Mouse (Mus musculus) thymus, postnatal 25 days (tissue): ENCODE measurements around the gene Pilra.
"Not testable (repeated sequence)": the region's sequence is repeated elsewhere in the genome, so short reads cannot be mapped to it uniquely, and the experiment has no call there.

Experiments used
- DNase-seq: peaks from one replicate; pipeline ENCODE4 v3.0.0; 2022

The Pilra gene

GRCm38 (mm10) chr5:137835966-137836520 lies at the start of gene Pilra:
Gene Pilra, minus strand, starts transcription at chr5:137836281.
- not testable (repeated sequence) for DNase-seq

DNA sequence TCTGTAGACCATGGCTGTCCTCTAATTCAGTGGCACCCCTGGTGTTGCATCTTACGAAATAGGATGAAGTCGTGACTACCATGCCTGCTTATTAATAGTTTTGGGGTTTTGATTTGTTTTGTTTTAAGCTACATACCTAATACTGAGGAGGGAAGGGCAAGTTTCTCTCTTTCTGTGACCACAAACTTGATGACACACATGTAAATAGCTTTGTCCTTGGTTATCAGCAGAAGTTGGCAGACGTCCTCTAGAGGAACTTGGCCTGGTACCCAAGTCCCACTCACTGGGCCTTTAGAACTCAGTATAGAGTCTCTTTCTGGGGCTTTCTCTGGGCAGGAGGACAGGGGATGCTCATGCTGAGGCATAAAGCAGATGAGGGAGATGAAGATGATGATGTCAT lies 47.3 kb upstream of the Pilra start:
- DNase-seq: no peak

GRCm38 (mm10) chr5:137882922-137883321 lies 46.8 kb upstream of the Pilra start:
- no peak for DNase-seq

DNA sequence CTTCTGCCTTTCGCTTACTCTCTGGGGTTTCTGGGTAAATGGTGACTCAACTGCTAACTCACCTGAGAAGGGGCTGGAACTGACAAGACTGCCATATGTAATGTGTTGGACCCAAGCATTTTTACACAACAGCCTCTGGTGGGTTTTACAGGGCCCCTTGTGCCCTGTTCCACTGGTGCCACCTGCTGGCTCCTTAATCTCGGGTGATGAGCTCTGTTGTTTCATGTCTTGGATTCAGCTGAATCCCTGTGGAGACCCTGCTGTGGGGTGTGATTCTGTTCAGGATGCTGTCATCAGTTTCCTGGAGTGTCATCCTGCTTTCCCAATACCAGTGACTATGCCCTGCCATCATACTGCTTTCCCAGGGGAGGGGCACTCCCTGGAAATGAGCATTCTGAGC lies 41.8 kb upstream of the Pilra start:
- DNase-seq: peak; percentile 45

DNA sequence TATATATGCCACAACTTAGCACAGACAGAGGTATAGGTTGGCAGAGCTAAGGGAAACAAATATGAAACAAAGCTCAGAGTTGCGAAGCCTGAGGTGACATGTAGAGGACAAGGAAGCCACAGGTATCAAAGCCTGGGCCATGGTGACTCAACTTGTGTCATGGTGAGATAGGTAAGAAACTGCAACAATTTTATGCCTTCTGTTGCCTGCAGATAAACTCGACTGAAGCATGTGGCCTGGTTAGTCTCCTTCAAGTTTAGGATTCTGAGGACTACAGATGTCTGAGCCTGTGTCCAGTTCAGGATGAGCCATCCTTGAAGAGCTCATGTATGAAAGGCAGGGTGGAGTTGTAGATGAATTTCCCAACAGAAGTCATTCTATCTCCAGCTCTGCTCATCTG lies 39.0 kb upstream of the Pilra start:
- no peak for DNase-seq

- DNase-seq: not testable (repeated sequence)
Measured at GRCm38 (mm10) chr5:137872381-137872702, 36.3 kb upstream of the Pilra start.

DNA sequence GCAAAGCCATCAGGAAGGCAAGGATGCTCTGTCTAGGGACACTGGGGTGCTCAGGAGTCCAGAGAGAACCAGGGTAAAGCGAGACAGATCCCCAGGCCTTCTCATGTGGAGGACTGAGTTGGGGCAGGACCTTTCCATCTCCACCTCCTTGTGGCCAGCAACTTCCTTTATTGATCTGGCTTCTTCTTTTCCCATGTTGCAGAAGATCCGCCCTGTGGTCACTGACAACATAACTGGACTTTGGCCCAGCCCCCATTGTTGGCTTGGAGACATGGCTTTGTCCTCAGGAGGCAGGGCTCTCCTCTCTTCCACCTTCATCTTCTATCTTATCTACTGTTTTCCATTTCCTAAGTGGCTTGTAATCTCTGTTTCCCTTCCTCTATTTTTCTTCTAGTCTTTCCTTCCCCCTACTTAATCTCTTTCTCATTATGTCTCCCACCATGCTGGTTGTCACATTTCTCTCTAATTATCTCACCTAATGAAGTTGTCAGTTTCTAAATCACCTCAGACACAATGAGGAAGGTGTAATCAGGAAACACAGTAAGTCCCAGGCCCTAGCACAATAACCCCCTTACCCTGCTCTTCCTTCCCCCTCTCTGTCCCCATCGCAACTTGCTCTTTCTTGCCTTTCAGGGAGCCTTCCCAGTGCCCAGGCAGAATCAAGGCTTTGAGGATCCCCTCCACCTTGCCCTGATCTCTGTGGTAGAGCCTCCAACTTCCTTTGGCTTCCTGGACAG lies 35.7 kb upstream of the Pilra start, which contains the start of gene Pilrb2:
Pilrb2 (minus strand) TSS at position 172 of the 737 bp plus-strand sequence.
- not testable (repeated sequence) for DNase-seq

- not testable (repeated sequence) for DNase-seq
Measured at GRCm38 (mm10) chr5:137868600-137868999, 32.5 kb upstream of the Pilra start.

DNA sequence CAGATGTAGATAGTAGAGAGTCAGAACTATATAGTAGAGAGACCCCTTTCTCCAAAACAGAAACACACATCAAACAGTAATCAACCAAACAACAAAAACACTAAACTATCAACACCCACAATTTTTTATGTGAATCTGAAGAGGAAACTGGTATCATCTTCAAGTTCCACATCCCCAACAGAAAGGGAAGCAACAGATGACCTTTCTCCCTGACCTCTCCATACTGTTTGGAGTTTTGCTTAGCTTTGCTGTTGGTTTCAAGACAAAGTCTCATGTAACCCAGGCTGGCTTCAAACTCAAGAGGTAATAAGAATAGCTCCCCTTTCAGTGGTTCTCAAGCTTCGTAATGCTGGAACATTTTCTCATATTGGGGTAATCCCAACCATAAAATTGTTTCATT lies 27.9 kb upstream of the Pilra start:
- DNase-seq: not testable (repeated sequence)

GRCm38 (mm10) chr5:137857960-137858710 lies 22.1 kb upstream of the Pilra start, which contains the start of gene Pilrb1:
Gene Pilrb1, minus strand, starts transcription at chr5:137858106.
- DNase-seq: not testable (repeated sequence)

GRCm38 (mm10) chr5:137856870-137857269 lies 20.8 kb upstream of the Pilra start:
- not testable (repeated sequence) for DNase-seq

GRCm38 (mm10) chr5:137854907-137855306 lies 18.8 kb upstream of the Pilra start:
- not testable (repeated sequence) for DNase-seq

DNA sequence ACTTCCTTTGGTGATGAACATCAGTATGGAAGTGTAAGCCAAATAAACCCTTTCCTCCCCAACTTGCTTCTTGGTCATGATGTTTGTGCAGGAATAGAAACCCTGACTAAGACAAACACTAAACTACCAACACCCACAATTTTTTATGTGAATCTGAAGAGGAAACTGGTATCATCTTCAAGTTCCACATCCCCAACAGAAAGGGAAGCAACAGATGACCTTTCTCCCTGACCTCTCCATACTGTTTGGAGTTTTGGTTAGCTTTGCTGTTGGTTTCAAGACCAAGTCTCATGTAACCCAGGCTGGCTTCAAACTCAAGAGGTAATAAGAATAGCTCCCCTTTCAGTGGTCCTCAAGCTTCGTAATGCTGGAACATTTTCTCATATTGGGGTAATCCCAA lies 14.2 kb upstream of the Pilra start:
- not testable (repeated sequence) for DNase-seq

DNA sequence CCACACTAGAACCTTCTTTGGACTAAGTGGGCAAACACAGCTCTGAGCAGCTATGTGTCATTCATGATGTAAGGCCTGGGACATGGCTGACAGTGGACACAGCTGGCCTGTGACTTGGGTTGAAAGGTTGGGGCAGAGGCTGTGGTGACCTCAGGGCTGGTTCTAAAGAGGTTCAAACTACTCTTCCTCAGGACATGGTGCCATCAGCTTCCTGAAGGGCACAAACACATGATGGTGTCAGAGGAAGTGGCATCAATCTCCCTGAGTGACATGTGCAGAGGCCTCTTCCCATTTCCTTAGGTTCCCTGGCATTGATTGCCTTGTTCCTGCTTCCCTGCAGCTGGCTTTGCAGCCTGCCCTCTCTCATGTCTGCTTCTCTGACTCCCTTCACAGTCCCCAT lies 1.0 kb upstream of the Pilra start:
- DNase-seq: not testable (repeated sequence)

DNA sequence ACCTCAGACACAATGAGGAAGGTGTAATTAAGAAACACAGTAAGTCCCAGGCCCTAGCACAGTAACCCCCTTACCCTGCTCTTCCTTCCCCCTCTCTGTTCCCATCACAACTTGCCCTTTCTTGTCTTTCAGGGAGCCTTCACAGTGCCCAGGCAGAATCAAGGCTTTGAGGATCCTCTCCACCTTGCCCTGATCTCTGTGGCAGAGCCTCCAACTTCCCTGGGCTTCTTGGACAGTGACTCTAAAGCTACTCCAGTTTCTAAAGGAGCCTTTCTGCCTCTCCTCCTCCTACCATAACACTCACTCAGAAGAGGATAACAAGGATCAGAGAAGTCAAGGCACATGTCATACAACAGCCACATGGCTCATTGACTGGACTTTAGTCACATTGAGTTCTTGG lies 530 bp upstream of the Pilra start:
- DNase-seq: no peak

GRCm38 (mm10) chr5:137833500-137833899 lies 2.6 kb downstream of the Pilra start:
- no peak for DNase-seq

DNA sequence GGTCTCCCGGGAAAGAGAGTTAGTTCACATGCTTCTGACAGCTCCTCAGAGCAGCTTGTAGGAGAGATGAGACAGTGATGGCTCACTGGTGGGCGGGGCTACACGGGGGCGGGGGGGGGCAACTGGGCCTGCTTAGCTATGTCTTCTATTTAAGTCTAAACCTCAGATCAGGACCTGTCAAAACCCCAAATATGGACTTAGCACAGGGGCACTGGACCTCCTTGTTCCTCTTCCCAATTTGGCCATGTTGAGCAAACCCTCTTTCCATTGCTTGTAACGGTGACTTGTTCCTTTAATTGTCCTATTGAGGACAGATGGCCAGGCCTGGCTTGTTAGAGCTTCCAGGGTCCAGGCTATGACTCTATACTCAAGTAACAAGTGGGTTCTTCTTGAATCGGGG lies 4.6 kb downstream of the Pilra start:
- no peak for DNase-seq

DNA sequence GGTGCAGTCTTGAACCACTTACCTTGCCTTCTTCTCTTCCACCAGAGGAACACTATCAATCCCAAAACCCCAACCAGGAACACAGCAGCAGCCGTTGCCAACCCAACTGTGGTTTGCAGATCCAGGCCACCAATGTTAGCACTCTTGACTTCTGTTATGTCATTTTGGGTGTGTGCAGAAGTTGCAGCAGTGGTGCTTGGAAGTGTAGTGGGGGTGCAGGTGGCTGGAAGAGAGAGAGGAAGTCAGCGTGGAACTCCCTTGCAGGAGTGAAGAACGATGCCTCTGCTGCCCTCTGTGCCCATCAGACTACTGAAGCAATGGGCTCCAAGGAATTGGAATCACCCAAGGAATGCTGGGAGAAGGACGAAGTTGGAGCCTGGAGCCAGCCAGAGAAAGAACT lies 5.0 kb downstream of the Pilra start:
- DNase-seq: no peak

GRCm38 (mm10) chr5:137830238-137830637 lies 5.8 kb downstream of the Pilra start:
- DNase-seq: no peak

DNA sequence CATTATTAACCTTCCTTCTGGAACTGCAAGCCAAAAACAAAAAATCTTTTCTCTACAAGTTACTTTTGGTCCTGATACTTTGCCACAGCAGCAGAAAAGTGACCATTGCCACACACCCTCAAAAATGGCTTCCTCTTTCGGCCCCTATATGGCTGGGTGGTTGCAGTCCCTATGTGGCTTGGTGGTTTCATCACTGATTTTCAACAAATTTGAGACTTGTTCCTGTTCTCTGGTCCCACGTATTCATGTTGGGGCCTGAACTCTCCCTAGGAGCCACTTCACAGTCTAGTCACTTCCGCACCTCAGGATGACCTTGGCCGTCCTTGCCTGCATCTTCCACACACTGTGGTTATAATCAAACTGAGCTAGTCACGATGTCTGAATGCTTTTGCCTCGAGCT lies 7.4 kb downstream of the Pilra start:
- DNase-seq: no peak

DNA sequence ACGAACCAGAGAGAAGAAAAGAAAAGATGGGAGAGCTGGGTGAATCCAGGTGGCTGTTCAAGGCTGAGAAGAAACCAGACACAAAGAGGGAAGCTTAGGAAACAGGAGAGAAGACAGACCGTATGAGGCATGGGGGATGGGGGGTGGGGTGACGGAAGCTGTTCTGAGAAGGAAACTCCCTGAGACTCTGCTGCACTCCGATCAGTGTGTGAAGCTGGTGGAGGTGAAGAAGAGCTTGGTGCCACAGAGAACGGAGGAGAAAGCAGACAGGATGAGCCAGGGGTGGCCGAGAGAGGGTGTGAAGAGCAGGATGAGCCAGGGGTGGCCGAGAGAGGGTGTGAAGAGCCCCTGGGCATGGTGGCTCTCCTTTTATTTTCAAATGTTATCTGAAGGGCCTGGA lies 9.7 kb downstream of the Pilra start:
- no peak for DNase-seq

DNA sequence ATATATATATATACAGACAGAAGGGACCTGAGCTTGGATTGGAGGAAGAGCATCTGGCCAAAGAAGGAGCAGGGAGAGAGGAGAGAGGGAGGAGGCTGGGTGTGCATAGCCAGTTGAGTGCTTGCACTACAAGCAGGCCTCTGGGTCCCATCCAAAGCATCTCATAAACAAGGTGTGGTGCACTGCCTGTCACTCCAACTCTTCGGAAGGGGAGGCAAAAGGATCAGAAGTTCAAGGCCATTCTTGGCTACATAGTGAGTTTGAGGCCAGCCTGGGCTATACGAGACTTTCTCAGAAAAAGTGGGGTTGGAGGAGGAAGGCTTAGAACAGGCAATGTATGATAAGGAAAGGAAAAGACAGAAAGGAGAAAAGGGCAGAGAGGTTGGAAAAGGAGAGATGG lies 10.1 kb downstream of the Pilra start:
- no peak for DNase-seq

- DNase-seq: no peak
Measured at GRCm38 (mm10) chr5:137825030-137825429, 11.1 kb downstream of the Pilra start.

- no peak for DNase-seq
Measured at GRCm38 (mm10) chr5:137823455-137824045, 12.5 kb downstream of the Pilra start.
